Mouse (Mus musculus): ENCODE data around the gene Matn3. TPM values are rescaled to one million over a fixed set of nuclear protein-coding genes. Genes with fewer than 3 reads are reported as not detected.

Matn3 gene
- polyA plus RNA-seq, 1 experiment from 2014 or later: 0.17 TPM

DNA sequence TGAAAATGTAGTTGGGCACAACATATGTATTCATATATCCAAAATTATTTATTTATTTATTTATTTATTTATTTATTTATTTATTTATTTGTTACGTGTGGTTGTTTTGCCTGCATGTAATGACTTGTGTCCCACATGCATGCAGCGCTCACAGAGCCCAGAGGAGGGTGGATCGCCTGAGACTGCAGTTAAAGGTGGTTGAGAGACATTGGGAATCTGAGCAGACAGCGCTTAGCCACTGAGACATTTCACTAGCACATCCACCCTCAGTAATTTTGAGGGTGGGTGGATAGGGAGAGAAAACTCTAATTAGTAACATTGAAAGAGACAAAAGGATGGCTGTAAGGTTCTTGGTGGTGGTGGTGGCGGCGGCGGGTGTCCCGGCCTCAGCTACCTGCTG is 72.7 kb downstream of the Matn3 start:
- DNase-seq (ENCODE audit: low spot score): no peak

DNA sequence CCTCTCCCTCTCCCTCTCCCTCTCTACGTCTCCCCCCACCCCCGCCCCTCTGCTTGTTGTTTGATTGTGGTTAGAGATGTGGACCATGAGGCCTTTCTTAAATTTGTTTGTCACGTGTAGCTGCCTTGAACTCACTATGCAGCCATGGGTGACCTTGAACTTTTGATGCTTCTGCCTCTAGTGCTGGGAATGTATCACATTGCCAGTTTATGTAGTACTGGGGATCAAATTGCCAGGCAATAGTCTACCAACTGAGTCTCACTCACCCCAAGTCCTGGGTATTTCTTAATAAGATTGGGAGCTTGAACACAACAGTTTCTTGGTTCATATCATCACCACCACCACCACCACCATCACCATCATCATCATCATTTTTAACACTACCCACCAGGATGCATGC is 73.3 kb downstream of the Matn3 start:
- no peak for DNase-seq (ENCODE audit: low spot score)

Other genes with a start within 250 kb of the Matn3 start
- gene Sdc1, start 176.6 kb upstream of the Matn3 start, polyA plus RNA-seq (2015; fragmentation: Nextera tagmentation; extraction: Ambion mirVana): 16.2 TPM in 2 replicates
- gene Laptm4a, start 26.3 kb upstream of the Matn3 start, polyA plus RNA-seq (2015; fragmentation: Nextera tagmentation; extraction: Ambion mirVana): 193 and 194 TPM in 2 replicates
- gene Wdr35, start 26.0 kb downstream of the Matn3 start, polyA plus RNA-seq (2015; fragmentation: Nextera tagmentation; extraction: Ambion mirVana): 5.3 and 5.5 TPM in 2 replicates
- gene Ttc32, start 82.1 kb downstream of the Matn3 start, polyA plus RNA-seq (2015; fragmentation: Nextera tagmentation; extraction: Ambion mirVana): 33.4 and 35.1 TPM in 2 replicates